Mouse (Mus musculus) liver, embryonic 13.5 days (tissue): Measurements from ENCODE around the gene Pkmyt1. TPM values are rescaled to one million over a fixed set of nuclear protein-coding genes. Genes with fewer than 3 reads are reported as not detected.

ENCODE experiments used
- ATAC-seq: fragments of 200-750 bp; cut with Nextera tagmentation; 2 replicates; pipeline ENCODE4 v1.8.0; 2017; ENCODE audit warnings: low read depth, mild to moderate bottlenecking, moderate number of reproducible peaks, moderate library complexity
- DNase-seq: peaks from one replicate; pipeline ENCODE4 v3.0.0; 2022
- H3K27ac ChIP-seq: fragments of 300-500 bp; sonication (generic); 2 replicates; pipeline ENCODE4 v1.5.1; 2015; ENCODE audit warnings: moderate library complexity, mild to moderate bottlenecking, inconsistent platforms
- H3K27me3 ChIP-seq: fragments of 300-500 bp; sonication (generic); 2 replicates; pipeline ENCODE4 v1.6.1; 2015; ENCODE audit warnings: mild to moderate bottlenecking, inconsistent platforms
- H3K36me3 ChIP-seq: fragments of 300-500 bp; sonication (generic); 2 replicates; pipeline ENCODE4 v1.6.1; 2015; ENCODE audit warnings: mild to moderate bottlenecking, inconsistent platforms
- H3K4me1 ChIP-seq: fragments of 300-500 bp; sonication (generic); replicated peaks from 2 replicates; pipeline ENCODE4 v1.6.1; 2015; ENCODE audit warnings: inconsistent platforms
- H3K4me2 ChIP-seq: fragments of 300-500 bp; sonication (generic); 2 replicates; pipeline ENCODE4 v1.6.1; 2015; ENCODE audit warnings: inconsistent platforms, mild to moderate bottlenecking, moderate library complexity
- H3K4me3 ChIP-seq: fragments of 300-500 bp; sonication (generic); replicated peaks from 2 replicates; pipeline ENCODE4 v1.5.1; 2015; ENCODE audit warnings: mild to moderate bottlenecking, inconsistent platforms
- H3K9ac ChIP-seq: fragments of 300-500 bp; sonication (generic); 2 replicates; pipeline ENCODE4 v1.6.1; 2015; ENCODE audit warnings: mild to moderate bottlenecking, inconsistent platforms
- H3K9me3 ChIP-seq: fragments of 300-500 bp; sonication (generic); replicated peaks from 2 replicates; pipeline ENCODE4 v1.6.1; 2016; ENCODE audit warnings: inconsistent platforms
- WGBS: fragments of 180-500 bp; shearing (Covaris S2); methylation state at CpG from one replicate; pipeline ENCODE4 v1.1.7; 2015; ENCODE audit not compliant: insufficient replicate concordance; 5-methylcytosine and 5-hydroxymethylcytosine counted together
- polyA plus RNA-seq: library from polyadenylated mRNA; unstranded; fragments of >200 nt; fragmentation: Nextera tagmentation; extraction: Ambion mirVana; gene quantifications from 2 replicates; pipeline ENCODE4 v1.2.1, GENCODE M21; 2015

The Pkmyt1 gene
- polyA plus RNA-seq, 1 experiment from 2014 or later, result 27.8 TPM

- ATAC-seq (no peak), DNase-seq (no peak)
- no peaks in the 10 kb centered on the region for H3K9me3 ChIP-seq
- no peak within 1 kb of the TSS for H3K4me2 ChIP-seq
- H3K4me3 ChIP-seq, result no peak within 1 kb of the TSS
- H3K9ac ChIP-seq, result no peak within 1 kb of the TSS
- H3K27ac ChIP-seq, result no peak within 1 kb of the TSS
- peaks cover 25% of the 10 kb centered on the region for H3K4me1 ChIP-seq
- 73% methylated on average over 7 of the region's 7 CpGs for WGBS
- no peaks in the 10 kb centered on the region for H3K36me3 ChIP-seq
- peaks cover 10% of the 10 kb centered on the region; the same call in 1 of the 2 replicates for H3K27me3 ChIP-seq
These were observed 3.6 kb upstream of the Pkmyt1 start, which contains the start of gene 1520401A03Rik for GRCm38 (mm10) chr17:23722376-23723125. TSS of gene 1520401A03Rik (minus strand) at chr17:23722783.

GRCm38 (mm10) chr17:23725477-23725876, 659 bp upstream of the Pkmyt1 start:
- Histone ChIP-seq H3K27ac (peak overlapping the region; percentile 80), H3K4me2 (peak overlapping the region; percentile 88), H3K36me3 (no peaks in the 10 kb centered on the region), H3K4me3 (peak overlapping the region; percentile 88), H3K27me3 (0 out of 2 replicates have a peak, but pooled peaks cover 3% of the 10 kb centered on the region), H3K9me3 (no peaks in the 10 kb centered on the region), H3K9ac (peak overlapping the region; percentile 93), H3K4me1 (peaks cover 33% of the 10 kb centered on the region)
- WGBS, result 53% methylated on average over 4 of the region's 4 CpGs
- no peak for ATAC-seq
- DNase-seq, result no peak

GRCm38 (mm10) chr17:23726758-23727142, 614 bp downstream of the Pkmyt1 start:
- Histone ChIP-seq H3K4me1 (peaks cover 29% of the 10 kb centered on the region), H3K36me3 (no peaks in the 10 kb centered on the region), H3K4me2 (peak overlapping the region; percentile 88), H3K9ac (peak overlapping the region; percentile 93), H3K27ac (peak overlapping the region; percentile 91), H3K4me3 (peak overlapping the region; percentile 88), H3K27me3 (no peaks in the 10 kb centered on the region), H3K9me3 (no peaks in the 10 kb centered on the region)
- ATAC-seq (peak; percentile 84), DNase-seq (peak; percentile 72)
- under 1% methylated on average over 20 of the region's 20 CpGs for WGBS

- no peak overlapping the region for H3K4me3 ChIP-seq
- H3K4me1 ChIP-seq, result peaks cover 22% of the 10 kb centered on the region
- no peak overlapping the region for H3K27ac ChIP-seq
- WGBS, result 50% methylated on average over 1 of the region's 1 CpGs
- DNase-seq, result no peak
- H3K9ac ChIP-seq, result no peak overlapping the region
- H3K9me3 ChIP-seq, result no peaks in the 10 kb centered on the region
- H3K36me3 ChIP-seq, result peaks cover 28% of the 10 kb centered on the region
- no peak overlapping the region for H3K4me2 ChIP-seq
- no peaks in the 10 kb centered on the region for H3K27me3 ChIP-seq
- no peak for ATAC-seq
These were observed 4.3 kb downstream of the Pkmyt1 start for GRCm38 (mm10) chr17:23730441-23730840.

GRCm38 (mm10) chr17:23734341-23734740, 8.2 kb downstream of the Pkmyt1 start:
- WGBS, result 88% methylated on average over 1 of the region's 1 CpGs

GRCm38 (mm10) chr17:23737493-23738445, 11.6 kb downstream of the Pkmyt1 start:
- Histone ChIP-seq H3K27ac (no peak overlapping the region), H3K9ac (no peak overlapping the region; the same call in 1 of the 2 replicates), H3K27me3 (peaks cover 56% of the 10 kb centered on the region), H3K4me3 (no peak overlapping the region), H3K4me1 (peaks cover 48% of the 10 kb centered on the region), H3K36me3 (peaks cover 42% of the 10 kb centered on the region), H3K4me2 (no peak overlapping the region), H3K9me3 (no peaks in the 10 kb centered on the region)
- DNase-seq (no peak), ATAC-seq (no peak)
- WGBS, result 70% methylated on average over 15 of the region's 15 CpGs

More at GRCm38 (mm10) chr17:23734341-23734740, 8.2 kb downstream of the Pkmyt1 start:
- H3K27me3 ChIP-seq, result peaks cover 21% of the 10 kb centered on the region
- no peaks in the 10 kb centered on the region for H3K9me3 ChIP-seq
- peaks cover 48% of the 10 kb centered on the region for H3K36me3 ChIP-seq
- peaks cover 14% of the 10 kb centered on the region for H3K4me1 ChIP-seq
- no peak overlapping the region for H3K4me3 ChIP-seq
- H3K27ac ChIP-seq, result no peak overlapping the region
- DNase-seq (no peak), ATAC-seq (no peak)
- H3K9ac ChIP-seq, result no peak overlapping the region
- no peak overlapping the region for H3K4me2 ChIP-seq

GRCm38 (mm10) chr17:23738836-23739201, 12.7 kb downstream of the Pkmyt1 start:
- DNase-seq (no peak), ATAC-seq (no peak)
- Histone ChIP-seq H3K36me3 (peaks cover 37% of the 10 kb centered on the region), H3K4me2 (peak overlapping the region; percentile 99), H3K9ac (peak overlapping the region; percentile 80; the same call in 1 of the 2 replicates), H3K9me3 (no peaks in the 10 kb centered on the region), H3K27ac (no peak overlapping the region), H3K4me3 (peak overlapping the region; percentile 69), H3K4me1 (peaks cover 48% of the 10 kb centered on the region), H3K27me3 (peaks cover 66% of the 10 kb centered on the region)
- WGBS, result 41% methylated on average over 2 of the region's 2 CpGs

GRCm38 (mm10) chr17:23739202-23740135, 13.3 kb downstream of the Pkmyt1 start:
- H3K4me2 ChIP-seq, result peak overlapping the region; percentile 99
- no peak overlapping the region for H3K27ac ChIP-seq
- 0 out of 2 replicates have a peak, but pooled peaks have one; percentile 5 for ATAC-seq
- peaks cover 30% of the 10 kb centered on the region for H3K36me3 ChIP-seq
- peaks cover 73% of the 10 kb centered on the region for H3K27me3 ChIP-seq
- H3K9me3 ChIP-seq, result no peaks in the 10 kb centered on the region
- H3K4me3 ChIP-seq, result peak overlapping the region; percentile 69
- 2% methylated on average over 48 of the region's 48 CpGs for WGBS
- H3K4me1 ChIP-seq, result peaks cover 48% of the 10 kb centered on the region
- DNase-seq, result no peak
- H3K9ac ChIP-seq, result peak overlapping the region; percentile 80

GRCm38 (mm10) chr17:23740136-23740584, 14.0 kb downstream of the Pkmyt1 start:
- Histone ChIP-seq H3K36me3 (peaks cover 23% of the 10 kb centered on the region), H3K4me2 (peak overlapping the region; percentile 99), H3K27me3 (peaks cover 79% of the 10 kb centered on the region), H3K4me3 (peak overlapping the region; percentile 69), H3K27ac (no peak overlapping the region), H3K4me1 (peaks cover 52% of the 10 kb centered on the region), H3K9ac (peak overlapping the region; percentile 80), H3K9me3 (no peaks in the 10 kb centered on the region)
- ATAC-seq, result peak; percentile 84
- under 1% methylated on average over 46 of the region's 46 CpGs for WGBS
- peak; percentile 68 for DNase-seq

GRCm38 (mm10) chr17:23740598-23741021, 14.5 kb downstream of the Pkmyt1 start, which contains the start of gene Paqr4:
TSS of gene Paqr4 (minus strand) at chr17:23740867.
- Histone ChIP-seq H3K4me1 (peaks cover 56% of the 10 kb centered on the region), H3K4me3 (peak within 1 kb of the TSS; percentile 69), H3K4me2 (peak within 1 kb of the TSS; percentile 99), H3K27me3 (peaks cover 84% of the 10 kb centered on the region), H3K27ac (0 out of 2 replicates have a peak within 1 kb of the TSS, but pooled peaks have one; percentile 47), H3K9ac (peak within 1 kb of the TSS; percentile 80), H3K9me3 (no peaks in the 10 kb centered on the region), H3K36me3 (peaks cover 19% of the 10 kb centered on the region)
- ATAC-seq (peak; percentile 84), DNase-seq (no peak)
- WGBS, result 1% methylated on average over 13 of the region's 13 CpGs
